Mouse (Mus musculus): ENCODE results near the gene Dtx1.

DNA sequence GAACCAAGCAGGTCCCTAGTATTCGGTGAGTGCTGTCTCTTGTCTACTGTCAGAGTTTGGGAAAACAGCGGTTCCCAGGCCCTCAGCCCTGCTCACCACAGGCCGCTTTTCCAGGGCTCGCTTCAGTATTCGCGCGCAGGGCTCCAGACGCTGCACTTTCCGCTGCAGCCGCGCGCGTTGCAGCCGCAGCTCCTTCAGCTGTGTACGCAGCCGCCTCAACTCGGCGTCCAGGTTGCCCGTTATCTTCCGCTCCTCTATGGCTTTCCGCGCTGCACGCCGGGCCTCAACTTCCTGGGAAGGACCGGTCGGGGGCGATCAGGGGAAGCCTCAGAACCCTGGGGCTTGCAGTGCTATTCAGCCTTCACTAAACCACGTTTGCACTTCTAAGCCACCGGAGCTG, 80.6 kb downstream of the Dtx1 start:
- TF ChIP-seq CTCF (IDR thresholded peaks at IDR 0.05; ENCODE audit: low read depth): no peak
- no peak for TF ChIP-seq EP300 (IDR thresholded peaks at IDR 0.05; ENCODE audit: low read depth)
